Mouse (Mus musculus) frontal cortex, adult (tissue): ENCODE results near the gene Enpp1.

Experiments used
- ATAC-seq: cut with Nextera tagmentation; 2 replicates; pipeline ENCODE4 v1.9.2; 2017; ENCODE audit warnings: mild to moderate bottlenecking, moderate library complexity, mixed read lengths; ENCODE audit not compliant: low TSS enrichment

The Enpp1 gene

DNA sequence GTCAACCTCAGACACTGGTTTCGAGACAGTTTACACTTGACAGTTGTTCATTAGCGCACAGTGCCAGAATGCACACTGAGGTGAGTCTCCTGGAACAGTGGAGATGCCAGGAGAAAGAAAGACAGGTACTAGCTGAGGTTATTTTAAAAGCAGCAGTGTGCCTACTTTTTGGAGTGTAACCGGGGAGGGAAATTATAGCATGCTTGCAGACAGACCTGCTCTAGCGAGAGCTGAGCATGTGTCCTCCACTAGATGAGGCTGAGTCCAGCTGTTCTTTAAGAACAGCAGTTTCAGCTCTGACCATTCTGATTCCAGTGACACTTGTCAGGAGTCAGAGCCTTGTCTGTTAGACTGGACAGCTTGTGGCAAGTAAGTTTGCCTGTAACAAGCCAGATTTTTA is 114.2 kb downstream of the Enpp1 start:
- ATAC-seq = no peak

DNA sequence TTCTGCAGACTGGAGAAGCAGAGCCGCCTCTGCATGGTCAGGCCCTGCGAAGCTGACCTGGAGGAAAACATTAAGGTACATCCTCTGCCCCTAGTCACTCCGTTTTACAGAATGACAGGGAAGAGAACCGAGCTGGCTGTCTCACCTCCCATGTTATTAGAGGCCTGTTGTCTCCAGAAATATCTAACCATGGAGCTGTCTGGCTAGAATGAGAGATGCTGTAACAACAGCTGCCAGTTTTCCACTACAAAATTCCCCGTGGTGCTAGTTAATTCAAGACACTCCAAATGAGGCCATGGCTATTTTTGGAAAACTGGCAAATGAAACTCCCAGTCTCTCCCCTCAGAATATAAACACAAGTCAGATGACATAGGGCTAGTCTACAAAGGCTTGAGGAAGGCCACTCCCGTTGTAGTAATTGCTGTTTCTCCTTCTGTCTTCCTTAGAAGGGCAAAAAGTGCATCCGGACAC is 115.1 kb downstream of the Enpp1 start:
- peak; percentile 38 for ATAC-seq

DNA sequence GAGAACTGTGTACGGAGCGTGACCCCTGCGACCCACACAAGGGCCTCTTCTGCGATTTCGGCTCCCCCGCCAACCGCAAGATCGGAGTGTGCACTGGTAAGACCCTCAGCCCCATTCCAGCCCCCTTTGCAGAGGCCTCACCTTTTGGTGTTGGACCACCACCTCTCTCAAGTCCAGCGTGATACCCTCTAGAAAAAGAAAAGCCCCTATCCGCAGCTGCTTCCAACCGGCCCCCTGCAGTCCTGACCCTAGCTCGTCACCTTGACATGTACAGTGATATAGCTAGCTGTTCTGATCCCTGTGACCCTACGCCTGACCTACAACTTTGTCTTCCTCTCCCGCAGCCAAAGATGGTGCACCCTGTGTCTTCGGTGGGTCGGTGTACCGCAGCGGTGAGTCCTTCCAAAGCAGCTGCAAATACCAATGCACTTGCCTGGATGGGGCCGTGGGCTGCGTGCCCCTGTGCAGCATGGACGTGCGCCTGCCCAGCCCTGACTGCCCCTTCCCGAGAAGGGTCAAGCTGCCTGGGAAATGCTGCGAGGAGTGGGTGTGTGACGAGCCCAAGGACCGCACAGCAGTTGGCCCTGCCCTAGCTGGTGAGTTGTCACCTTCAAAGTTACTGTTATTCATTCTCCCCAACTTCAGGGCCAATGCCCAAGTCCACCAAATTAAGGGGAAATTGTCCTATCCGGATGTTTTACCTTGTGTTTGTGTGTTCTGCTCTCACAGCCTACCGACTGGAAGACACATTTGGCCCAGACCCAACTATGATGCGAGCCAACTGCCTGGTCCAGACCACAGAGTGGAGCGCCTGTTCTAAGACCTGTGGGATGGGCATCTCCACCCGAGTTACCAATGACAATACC is 115.7 kb downstream of the Enpp1 start:
- ATAC-seq = no peak

DNA sequence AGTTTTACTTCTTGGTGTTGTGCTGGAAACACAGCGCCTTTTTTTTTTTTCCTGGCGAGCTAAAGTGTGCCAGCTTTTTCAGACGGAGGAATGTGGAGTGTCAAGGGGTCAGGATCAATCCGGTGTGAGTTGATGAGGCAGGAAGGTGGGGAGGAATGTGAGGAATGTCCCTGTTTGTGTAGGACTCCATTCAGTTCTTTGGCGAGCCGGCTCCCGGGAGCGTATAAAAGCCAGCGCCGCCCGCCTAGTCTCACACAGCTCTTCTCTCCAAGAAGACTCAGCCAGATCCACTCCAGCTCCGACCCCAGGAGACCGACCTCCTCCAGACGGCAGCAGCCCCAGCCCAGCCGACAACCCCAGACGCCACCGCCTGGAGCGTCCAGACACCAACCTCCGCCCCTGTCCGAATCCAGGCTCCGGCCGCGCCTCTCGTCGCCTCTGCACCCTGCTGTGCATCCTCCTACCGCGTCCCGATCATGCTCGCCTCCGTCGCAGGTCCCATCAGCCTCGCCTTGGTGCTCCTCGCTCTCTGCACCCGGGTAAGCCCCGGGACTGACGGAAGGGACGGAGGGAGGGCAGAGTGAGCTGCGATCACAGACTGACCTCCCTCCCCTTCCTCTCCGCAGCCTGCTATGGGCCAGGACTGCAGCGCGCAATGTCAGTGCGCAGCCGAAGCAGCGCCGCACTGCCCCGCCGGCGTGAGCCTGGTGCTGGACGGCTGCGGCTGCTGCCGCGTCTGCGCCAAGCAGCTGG is 116.5 kb downstream of the Enpp1 start, which contains the start of gene Ccn2:
TSS of gene Ccn2 (plus strand) at position 193 of the 753 bp plus-strand sequence.
- peak; percentile 67 for ATAC-seq

DNA sequence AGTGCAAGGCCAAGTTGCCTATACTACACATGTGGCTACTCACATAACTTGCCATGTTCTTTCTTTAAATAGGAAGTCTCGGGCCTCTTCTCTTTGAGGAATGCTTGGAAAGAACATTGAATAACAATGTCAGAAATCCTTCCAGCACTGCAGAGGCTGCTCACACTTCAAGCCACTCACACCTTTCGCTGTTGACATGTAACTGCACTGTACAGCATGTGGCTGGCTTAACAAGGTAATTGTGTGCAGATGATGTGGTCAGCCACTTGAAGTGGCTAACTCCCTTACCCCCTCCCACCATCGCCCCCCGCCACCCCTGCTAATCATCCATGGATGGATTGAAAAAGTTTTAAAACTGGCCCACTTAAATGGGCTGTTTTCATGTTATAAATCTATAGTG is 118.4 kb downstream of the Enpp1 start:
- no peak for ATAC-seq

DNA sequence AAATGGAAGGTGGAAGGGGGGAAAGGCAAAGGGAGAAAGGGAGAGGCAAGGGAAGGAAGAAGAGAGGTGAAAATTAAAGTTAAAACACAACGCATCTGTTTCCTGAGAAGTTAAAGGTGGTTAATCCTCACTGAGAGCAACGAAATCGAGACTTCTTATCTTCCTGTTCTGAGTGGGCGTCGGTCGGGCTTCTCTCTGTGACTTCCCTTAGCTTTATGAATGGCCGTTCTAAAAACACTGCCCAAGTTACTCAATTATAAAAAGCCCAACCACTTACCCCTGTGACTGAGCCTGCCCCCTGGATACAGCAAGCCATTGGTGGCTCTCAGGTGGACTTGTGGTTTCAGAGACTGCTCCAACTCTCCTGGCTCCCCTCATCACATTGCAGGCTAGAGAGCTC is 119.0 kb downstream of the Enpp1 start:
- no peak for ATAC-seq

DNA sequence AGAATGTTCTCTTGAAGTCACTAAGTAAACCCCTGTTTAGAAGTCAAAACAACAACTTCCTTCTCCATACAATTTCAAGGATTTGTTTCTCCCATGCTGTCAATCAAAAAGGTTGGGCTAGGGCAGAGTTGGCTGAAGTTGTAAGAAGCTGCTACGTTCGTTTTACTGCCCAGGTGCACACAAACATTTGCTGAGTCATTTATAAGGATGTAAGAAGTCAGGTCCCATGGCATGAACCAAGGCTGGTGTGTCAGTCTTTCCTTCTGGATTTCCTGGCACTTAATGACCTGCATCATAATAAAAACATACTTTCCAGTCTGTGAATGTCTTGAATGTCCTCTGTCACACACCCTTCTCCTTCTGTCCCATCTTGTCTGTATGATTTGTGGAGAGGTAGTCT is 119.6 kb downstream of the Enpp1 start:
- no peak for ATAC-seq

DNA sequence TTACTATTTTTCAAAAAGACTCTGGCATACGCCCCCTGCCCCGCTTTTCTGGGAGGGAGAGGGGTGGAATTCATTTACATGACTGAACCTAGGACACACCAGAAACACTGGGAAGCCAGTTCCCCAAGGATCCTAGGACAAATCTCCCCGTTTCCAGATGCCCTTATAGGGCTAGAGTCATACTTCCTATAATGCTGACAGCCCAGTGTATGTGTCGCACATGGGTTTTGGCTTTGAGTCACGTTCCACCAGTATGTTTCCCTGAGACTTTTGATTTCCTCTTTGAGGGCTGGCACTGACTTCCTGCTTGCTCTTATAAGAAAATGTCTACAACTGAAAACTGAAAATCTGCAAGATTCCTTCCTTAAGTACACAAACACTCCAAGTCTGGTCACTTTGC is 120.2 kb downstream of the Enpp1 start:
- no peak for ATAC-seq

DNA sequence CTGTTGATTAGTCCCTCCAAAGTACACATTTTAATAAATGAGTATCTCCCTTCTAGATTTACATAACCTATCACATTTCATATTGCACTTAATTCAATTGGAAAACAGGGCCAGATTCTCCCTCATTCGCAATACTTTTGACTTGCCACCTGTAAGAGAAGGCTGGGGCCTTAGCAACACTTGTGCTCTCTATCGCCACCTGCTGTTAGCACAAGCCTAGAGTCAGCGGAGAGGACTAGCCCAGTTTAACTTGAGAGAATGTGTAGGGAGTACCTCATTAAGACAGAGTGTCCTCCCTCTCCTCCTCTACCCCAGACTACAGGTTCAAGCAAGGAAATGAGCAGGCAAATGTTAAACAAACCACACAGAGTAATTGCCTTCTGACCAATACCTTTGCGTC is 120.8 kb downstream of the Enpp1 start:
- ATAC-seq = peak; percentile 87

DNA sequence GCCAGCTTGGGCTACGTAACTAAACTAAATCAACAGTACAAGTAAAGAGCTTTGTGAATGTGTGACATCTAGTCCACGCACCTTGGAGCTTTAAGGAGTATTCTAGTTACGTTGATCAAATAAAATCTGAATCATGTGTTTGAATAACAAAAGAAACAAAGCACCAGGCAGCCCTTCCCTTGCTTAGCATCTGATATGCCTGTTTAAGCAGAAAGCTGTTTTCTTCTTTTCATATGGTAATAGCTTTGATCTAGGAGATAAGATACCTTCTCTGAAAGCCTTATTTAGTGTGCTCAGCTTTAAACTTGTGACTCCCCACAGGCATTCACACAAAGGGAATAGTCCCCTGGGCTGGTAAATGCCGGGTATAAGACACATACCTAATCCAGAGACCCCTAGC is 121.4 kb downstream of the Enpp1 start:
- ATAC-seq = no peak

DNA sequence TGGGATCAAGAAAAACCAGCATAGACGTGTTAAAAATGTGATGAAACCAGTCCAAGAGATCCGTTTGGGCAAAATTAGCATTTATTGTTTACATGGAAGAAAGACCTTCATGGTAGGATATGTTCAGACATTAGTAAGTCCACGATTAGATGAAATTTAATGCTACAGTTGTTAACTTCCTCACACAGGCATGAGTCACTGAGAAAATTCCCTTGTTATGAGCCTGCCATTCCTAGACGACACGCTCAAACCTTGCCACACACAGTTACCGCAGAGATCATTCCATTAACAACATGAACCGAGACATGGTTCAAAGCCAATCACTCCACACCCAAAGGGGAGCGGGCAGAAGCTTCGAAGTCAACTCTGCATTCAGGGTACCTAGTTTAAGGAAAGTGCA is 122.7 kb downstream of the Enpp1 start:
- ATAC-seq = no peak

DNA sequence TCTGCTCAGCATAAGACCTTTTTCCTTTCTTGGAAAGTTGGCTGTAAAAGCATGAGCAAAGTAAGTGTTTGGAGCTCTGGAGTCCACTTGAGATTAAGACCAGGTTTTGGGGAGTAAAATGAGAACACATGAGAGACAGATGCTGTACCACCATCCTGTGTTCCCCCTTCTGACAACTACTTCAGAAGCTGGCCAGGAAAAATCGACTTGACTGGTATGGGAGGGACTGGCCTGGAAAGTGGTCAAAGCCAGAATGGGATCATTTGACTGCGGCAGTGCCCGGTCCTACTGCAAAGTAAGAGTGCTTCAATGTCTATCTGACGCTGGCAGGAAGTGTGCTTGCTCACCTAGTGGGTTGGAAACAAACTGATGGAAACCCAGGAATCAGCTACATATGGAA is 123.1 kb downstream of the Enpp1 start:
- ATAC-seq = no peak
